Mouse (Mus musculus): ENCODE data around the gene Cops7a.

Cops7a gene

DNA sequence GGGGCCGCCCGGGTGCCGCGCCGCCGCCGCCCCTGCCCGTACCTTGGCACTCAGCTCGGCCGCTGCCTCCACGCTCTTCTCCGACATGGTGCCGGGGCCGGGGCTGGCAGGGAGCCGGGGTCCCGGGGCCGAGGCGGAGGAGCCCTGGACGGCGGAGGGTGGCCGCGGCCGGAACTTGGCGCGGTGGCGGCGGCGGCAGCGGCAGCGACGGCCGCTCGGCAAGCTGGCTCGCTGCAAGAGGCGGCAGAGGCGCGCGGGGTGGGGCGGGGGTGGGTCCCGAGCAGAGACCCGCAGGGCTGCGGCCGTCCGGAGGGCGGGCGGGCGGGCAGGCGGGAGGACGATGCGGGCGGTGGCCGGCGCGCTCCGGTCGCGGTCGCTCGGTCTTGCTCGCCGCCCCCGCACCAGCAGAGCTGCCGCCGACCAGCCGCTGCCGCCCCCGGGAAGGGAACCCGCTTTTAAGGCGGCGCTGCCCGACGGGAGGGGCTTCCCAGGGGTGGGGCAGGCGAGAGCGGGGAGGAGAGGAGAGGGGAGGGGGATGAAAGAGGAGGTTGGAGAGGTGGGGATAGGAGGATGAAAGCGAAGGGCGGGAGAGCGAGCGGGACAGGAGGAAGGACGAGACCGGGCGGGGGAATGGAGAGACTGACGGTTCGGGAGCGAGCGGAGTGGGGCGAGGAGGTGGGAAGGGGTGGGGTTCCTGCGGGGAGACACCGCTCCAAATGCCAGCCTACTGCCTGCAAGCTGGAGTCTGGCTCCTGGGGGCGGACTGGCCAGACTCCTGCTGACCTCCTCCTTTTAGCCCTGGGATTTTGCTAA is 47.6 kb downstream of the Cops7a start:
- DNase-seq = peak; percentile 91 to 94

DNA sequence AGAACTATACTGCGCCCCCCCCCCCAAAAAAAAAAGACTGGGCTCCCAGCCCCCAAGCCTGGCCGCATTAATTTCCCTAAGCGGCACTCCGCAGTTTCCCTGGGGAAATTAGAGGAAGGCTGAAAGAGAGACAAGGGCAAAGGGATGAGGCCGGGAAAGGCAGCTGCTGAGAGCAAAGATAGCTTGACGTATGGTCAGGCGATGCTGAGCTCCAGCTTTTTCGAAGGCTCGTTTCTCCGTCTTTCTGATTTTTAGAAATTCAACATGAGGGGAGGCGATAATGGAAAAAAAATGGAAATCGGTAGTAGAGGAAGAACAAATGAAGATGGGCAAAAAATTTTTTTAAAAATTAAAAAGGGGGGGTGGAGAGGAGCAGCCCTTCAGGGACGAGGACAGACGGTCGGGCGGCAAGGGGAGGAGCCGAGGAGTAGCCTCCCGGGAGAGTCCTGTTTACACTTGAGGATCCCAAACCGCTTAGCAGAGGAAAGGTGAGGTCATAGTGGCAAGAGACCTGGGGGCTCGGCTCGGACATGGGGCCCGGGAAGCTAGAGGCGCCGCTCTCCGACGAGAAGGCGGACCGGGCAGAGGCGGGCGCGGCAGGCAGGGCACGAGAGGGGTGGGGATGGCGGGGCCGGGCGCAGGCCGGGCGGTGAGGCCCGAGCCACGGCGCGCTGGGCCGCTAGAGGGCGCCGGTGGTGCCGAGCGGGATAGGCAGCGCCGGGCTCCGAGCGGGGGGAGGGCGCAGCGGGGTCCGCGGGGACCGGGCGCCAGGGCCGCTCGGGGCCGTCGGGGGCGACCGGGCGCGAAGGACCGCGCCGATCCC is 48.4 kb downstream of the Cops7a start:
- DNase-seq = peak; percentile 95 to 97

DNA sequence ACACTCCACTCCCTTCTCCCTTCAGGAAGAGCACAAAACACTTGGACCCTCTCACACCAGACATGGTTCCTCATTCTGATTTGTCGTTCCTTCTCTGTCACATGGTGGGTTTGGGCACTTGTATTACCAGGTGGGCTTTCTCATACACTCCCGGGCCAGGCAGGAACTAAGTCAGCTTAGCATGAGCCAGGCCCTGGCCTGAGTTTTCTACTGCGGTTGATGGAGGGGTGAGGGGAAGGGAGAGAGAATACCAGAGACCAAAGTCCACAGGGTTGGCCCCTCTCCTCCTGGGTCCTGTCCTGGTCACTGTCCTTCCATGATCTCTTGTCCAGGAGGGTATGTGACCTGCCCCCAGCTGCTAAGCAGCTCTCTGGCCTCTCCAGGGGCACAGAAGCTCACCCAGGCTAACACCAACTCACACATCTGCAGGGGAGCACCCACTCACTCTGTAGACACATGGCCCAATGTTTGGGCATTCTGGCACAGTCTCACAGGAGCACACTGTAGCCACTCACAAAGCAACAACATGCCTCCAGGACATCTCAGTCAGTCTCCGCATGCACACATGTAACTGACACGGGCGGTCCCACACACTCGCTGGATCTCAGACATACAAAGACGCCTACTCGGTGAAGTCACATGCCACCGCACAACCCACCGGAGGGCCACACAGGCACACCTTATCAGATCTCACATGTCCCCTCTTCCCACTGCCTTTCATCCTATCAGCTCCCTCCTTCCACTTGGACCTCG is 49.2 kb downstream of the Cops7a start:
- peak in 1 of 2 experiments; percentile 63 for DNase-seq

DNA sequence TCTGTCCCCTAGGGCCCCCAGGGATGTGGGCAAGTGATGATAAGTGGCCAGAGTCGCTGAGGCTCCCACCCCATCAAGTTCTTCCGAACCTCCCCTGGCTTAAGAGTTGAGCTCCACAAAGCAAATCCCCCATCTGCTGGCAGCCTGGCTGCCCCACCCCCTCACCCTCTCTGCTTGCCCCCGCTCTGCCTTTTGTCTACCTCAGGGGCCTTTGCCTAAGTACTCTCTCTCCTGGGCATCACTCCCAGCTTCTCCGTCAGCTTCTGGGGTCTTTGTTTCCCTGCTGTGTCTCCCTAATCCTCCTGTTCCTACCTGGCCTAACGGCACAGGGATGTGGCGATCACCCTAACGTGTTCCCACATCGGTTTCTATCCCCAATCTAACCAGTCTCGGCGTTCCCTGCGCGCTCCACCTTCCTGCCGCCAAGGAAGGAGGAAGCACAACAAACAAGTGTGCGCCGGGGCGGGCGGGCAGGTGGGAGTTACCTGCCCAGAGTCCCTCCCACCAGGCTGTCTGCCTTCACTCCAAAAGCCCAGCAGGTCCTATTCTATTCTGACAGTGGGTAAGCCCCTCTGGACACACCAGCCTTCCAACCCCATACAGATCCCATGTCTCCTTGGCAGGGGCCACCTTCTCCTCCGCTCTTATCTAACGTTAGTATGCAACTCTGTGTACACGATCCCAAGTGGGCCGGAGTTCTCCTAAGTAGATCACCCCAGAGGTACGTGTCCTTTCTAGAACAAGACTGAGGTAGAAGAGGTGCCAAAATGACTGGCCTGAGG is 50.0 kb downstream of the Cops7a start:
- peak; percentile 63 to 74 for DNase-seq

DNA sequence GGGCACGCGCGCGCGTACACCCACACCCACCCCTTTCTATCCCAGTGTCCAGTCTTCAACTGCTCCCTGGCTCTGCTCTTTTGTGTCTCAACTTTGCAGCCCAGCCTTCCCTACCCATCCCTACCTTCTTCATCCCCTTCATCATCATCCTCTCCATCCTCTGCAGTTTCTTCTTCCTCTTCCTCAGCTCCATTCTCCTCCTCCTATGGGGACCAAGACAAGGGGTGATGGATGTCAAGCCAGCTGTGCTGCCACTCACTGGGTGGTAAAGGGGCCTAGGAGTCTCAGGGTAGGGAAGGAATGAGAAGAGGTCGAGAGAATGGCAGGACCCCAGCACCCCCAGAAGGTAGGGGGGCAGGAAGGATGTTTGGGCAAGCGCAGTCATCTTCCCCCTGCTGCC is 50.8 kb downstream of the Cops7a start:
- DNase-seq = no peak

DNA sequence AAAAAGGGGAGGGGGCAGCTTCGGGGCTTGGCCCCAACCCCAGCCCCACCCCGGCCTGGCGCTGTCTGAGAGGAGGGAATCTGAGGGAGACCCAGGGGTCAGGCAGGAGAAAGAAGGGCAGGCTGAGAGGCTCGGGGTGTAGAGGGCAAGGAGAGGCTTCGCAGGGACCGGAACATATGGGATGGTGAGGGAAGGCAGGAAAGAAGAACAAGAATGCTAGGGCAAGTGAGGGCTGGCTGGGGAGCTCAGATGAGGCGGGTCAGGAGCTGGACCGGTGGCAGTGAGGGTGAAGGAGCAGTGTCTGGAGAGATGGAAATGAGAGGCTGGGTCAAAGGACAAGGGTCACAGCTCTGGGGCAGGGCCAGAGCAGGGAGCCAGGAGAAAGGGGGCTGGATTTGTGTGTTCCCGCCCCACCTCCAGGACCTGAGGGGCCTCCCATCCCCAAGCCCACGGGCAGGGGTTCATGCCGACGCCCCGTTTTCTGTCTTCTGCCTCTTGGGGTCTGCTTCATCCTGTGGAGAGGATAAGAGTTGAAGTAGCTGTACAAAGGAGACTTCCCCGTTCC is 51.5 kb downstream of the Cops7a start:
- DNase-seq = no peak

GRCm38 (mm10) chr6:124913214-124913613 is 52.1 kb downstream of the Cops7a start:
- DNase-seq = no peak

DNA sequence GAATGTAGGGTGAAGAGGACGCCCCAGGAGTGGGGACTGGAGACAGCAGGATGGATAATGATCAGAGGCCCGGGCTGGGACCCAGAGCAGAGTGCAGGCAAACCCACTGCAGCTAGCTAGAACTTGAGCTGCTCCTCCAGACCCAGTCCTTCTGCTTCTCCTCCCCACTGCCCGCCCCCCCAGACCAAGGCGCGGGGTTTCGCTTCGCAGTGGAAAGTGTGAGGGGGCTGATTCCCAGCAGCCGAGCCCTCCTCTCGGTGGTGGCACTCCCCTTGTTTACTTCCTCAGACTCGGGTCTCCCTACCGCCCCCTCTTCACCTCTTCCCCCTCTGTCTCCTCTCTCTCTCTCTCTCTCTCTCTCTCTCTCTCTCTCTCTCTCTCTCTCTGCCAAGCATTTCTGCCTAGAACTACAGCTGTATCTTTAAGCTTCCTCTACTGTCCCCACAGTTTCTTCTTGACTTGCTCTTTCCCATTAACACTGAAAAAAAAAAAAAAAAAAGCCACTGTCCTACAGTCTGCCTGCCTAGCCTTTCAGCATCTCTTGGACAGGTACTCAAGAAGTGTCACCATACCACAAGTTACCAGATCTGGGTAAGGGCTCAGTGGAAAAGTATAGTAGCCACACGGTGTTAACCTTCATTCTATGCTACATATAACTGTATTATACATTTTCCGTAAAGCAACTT is 53.7 kb downstream of the Cops7a start, which contains the start of gene Lag3:
TSS of gene Lag3 (minus strand) at position 173 of the 686 bp plus-strand sequence.
- DNase-seq = peak in 1 of 2 experiments; percentile 54

- DNase-seq = peak in 1 of 2 experiments; percentile 62
Observed at GRCm38 (mm10) chr6:124910032-124910431, 55.3 kb downstream of the Cops7a start.

Data from kidney, postnatal 4 days (tissue).